Mouse (Mus musculus) olfactory bulb, adult 2 months (tissue): ENCODE data around the gene Pik3c2a.

Experiments
- CTCF ChIP-seq: fragments of 200-500 bp; IDR thresholded peaks from 2 replicates; pipeline ENCODE4 v1.5.1; 2012; ENCODE audit warnings: low read depth, mild to moderate bottlenecking, low read length, moderate library complexity; ENCODE audit not compliant: insufficient read depth
- POLR2A ChIP-seq: fragments of 200-500 bp; IDR thresholded peaks from 2 replicates; pipeline ENCODE4 v1.6.1; 2012; ENCODE audit warnings: mild to moderate bottlenecking, low read depth, low read length, moderate library complexity; ENCODE audit not compliant: insufficient read depth

GRCm38 (mm10) chr7:116441346-116441745, 1.9 kb downstream of the Pik3c2a start:
- TF ChIP-seq POLR2A = no peak
- TF ChIP-seq CTCF = no peak
